Comparison of ENCODE assay signal across 19 mouse cellular contexts in genomic region chr2:48620815-48621214, GRCm38 (mm10).
"Had no signal": no experiment of that assay in that cellular context is flagged by ENCODE, and none has a peak within 500 bp of the region (broad histone marks: within the 10 kb centered on the region; RNA-seq: fewer than 3 reads in every experiment).

No protein-coding gene starts in this region.

- H3K27me3 ChIP-seq: liver, embryonic 13.5 days; megakaryocyte, embryonic 14.5 days; midbrain, embryonic 13.5 days; neural tube, embryonic 12.5 days; neural tube, embryonic 15.5 days; stomach, embryonic 15.5 days had no signal

- H3K27ac ChIP-seq: kidney, postnatal 0 days; layer of hippocampus, adult 2 months; liver, embryonic 13.5 days; midbrain, embryonic 10.5 days; midbrain, embryonic 13.5 days; neural tube, embryonic 12.5 days; neural tube, embryonic 15.5 days; stomach, embryonic 15.5 days had no signal

- H3K4me1 ChIP-seq: liver, embryonic 13.5 days; megakaryocyte, embryonic 14.5 days; midbrain, embryonic 10.5 days; neural tube, embryonic 12.5 days; neural tube, embryonic 15.5 days had no signal

- H3K4me2 ChIP-seq: liver, embryonic 13.5 days; midbrain, embryonic 13.5 days; neural tube, embryonic 12.5 days; neural tube, embryonic 15.5 days; stomach, embryonic 15.5 days had no signal

- DNase-seq: kidney, adult 2 months; kidney, postnatal 25 days; layer of hippocampus, adult 9-11 months; liver, embryonic 13.5 days; lung, adult 2 months; lung, postnatal 14 days; lung, postnatal 4 days; right cerebral cortex, adult 18-20 months; right cerebral cortex, postnatal 14 days; right cerebral cortex, postnatal 4 days; thymus, postnatal 4 days had no signal

- H3K9ac ChIP-seq: liver, embryonic 13.5 days; midbrain, embryonic 13.5 days; neural tube, embryonic 12.5 days; neural tube, embryonic 15.5 days; stomach, embryonic 15.5 days had no signal

- H3K9me3 ChIP-seq: liver, embryonic 13.5 days; midbrain, embryonic 10.5 days; midbrain, embryonic 13.5 days; neural tube, embryonic 12.5 days; neural tube, embryonic 15.5 days; stomach, embryonic 15.5 days had no signal

- H3K4me3 ChIP-seq: layer of hippocampus, adult 2 months; liver, embryonic 13.5 days; megakaryocyte, embryonic 14.5 days; midbrain, embryonic 10.5 days; midbrain, embryonic 13.5 days; neural tube, embryonic 12.5 days; neural tube, embryonic 15.5 days; stomach, embryonic 15.5 days had no signal

- H3K36me3 ChIP-seq: liver, embryonic 13.5 days; midbrain, embryonic 10.5 days; midbrain, embryonic 13.5 days; neural tube, embryonic 12.5 days; neural tube, embryonic 15.5 days; stomach, embryonic 15.5 days had no signal

- ATAC-seq: midbrain, embryonic 13.5 days had no signal
